Mouse (Mus musculus) myocyte (in vitro differentiated cells): ENCODE measurements around the gene Syce3. TPM values are rescaled to one million over a fixed set of nuclear protein-coding genes. Genes with fewer than 3 reads are reported as not detected.
A peak's percentile ranks its signal among the peaks of the same experiment; 100 is the strongest.

Source experiments
- H3K27me3 ChIP-seq: one replicate; pipeline ENCODE4 v1.6.1; 2011; ENCODE audit not compliant: control insufficient read depth, insufficient read depth, insufficient read length
- H3K36me3 ChIP-seq: one replicate; pipeline ENCODE4 v1.6.1; 2011; ENCODE audit not compliant: control insufficient read depth, insufficient read depth
- H3K4me2 ChIP-seq: one replicate; pipeline ENCODE4 v1.6.1; 2011; ENCODE audit warnings: low read depth, control low read depth
- H3K4me3 ChIP-seq: one replicate; pipeline ENCODE4 v1.5.1; 2011; ENCODE audit warnings: mild to moderate bottlenecking, control low read depth, moderate library complexity
- H3K79me2 ChIP-seq: one replicate; pipeline ENCODE4 v1.6.1; 2011; ENCODE audit not compliant: control insufficient read depth, insufficient read depth
- H3ac ChIP-seq: one replicate; pipeline ENCODE4 v1.6.1; 2011; ENCODE audit not compliant: control insufficient read depth, insufficient read length
- CEBPB ChIP-seq: IDR thresholded peaks from 2 replicates; pipeline ENCODE4 v1.6.1; 2011; ENCODE audit warnings: mild to moderate bottlenecking, moderate library complexity; ENCODE audit not compliant: poor library complexity, insufficient read depth, severe bottlenecking
- E2F4 ChIP-seq: IDR thresholded peaks from one replicate; pipeline ENCODE4 v1.6.1; 2011; ENCODE audit warnings: mild to moderate bottlenecking, control low read depth, moderate library complexity; ENCODE audit not compliant: insufficient read depth
- MAX ChIP-seq: IDR thresholded peaks from one replicate; pipeline ENCODE4 v1.6.1; 2011; ENCODE audit warnings: low read depth, mild to moderate bottlenecking, control low read depth
- MYOD1 ChIP-seq, 3 experiments: IDR thresholded peaks; one replicate each; pipeline ENCODE4 v1.6.1; 2011; ENCODE audit warnings: control low read depth in 2 of 3, low read depth in 2 of 3, mild to moderate bottlenecking in 2 of 3, moderate library complexity in 1 of 3; ENCODE audit not compliant: insufficient read length in 2 of 3, control insufficient read depth in 1 of 3
- MYOG ChIP-seq, 3 experiments: IDR thresholded peaks; one replicate each; pipeline ENCODE4 v1.6.1; 2011; ENCODE audit warnings: control low read depth in 2 of 3, low read depth in 2 of 3, mild to moderate bottlenecking in 2 of 3; ENCODE audit not compliant: insufficient read length in 2 of 3, control insufficient read depth in 1 of 3, insufficient read depth in 1 of 3
- POLR2A ChIP-seq: IDR thresholded peaks from one replicate; pipeline ENCODE4 v1.6.1; 2011; ENCODE audit warnings: low read depth, mild to moderate bottlenecking, control low read depth, moderate library complexity; ENCODE audit not compliant: insufficient read length
- POLR2AphosphoS2 ChIP-seq: IDR thresholded peaks from one replicate; pipeline ENCODE4 v1.6.1; 2011; ENCODE audit warnings: low read depth, control low read depth; ENCODE audit not compliant: insufficient read length
- REST ChIP-seq: IDR thresholded peaks from one replicate; pipeline ENCODE4 v1.6.1; 2011; ENCODE audit warnings: mild to moderate bottlenecking, control low read depth, moderate library complexity; ENCODE audit not compliant: insufficient read depth, insufficient read length
- SRF ChIP-seq: IDR thresholded peaks from one replicate; pipeline ENCODE4 v1.6.1; 2011; ENCODE audit warnings: low read depth; ENCODE audit not compliant: control insufficient read depth, insufficient read length
- TCF12 ChIP-seq: IDR thresholded peaks from one replicate; pipeline ENCODE4 v1.6.1; 2011; ENCODE audit warnings: mild to moderate bottlenecking, control low read depth; ENCODE audit not compliant: poor library complexity, insufficient read depth, severe bottlenecking
- TCF3 ChIP-seq: IDR thresholded peaks from one replicate; pipeline ENCODE4 v1.6.1; 2011; ENCODE audit warnings: low read depth, control low read depth; ENCODE audit not compliant: insufficient read length
- USF1 ChIP-seq: IDR thresholded peaks from one replicate; pipeline ENCODE4 v1.6.1; 2011; ENCODE audit warnings: low read depth, mild to moderate bottlenecking, control low read depth, moderate library complexity
- polyA plus RNA-seq: library from polyadenylated mRNA; unstranded; fragments of >200 nt; fragmentation: generic; extraction: Trizol; gene quantifications from one replicate; pipeline ENCODE4 v1.2.1, GENCODE M21; 2012; ENCODE audit warnings: missing spikeins

Gene Syce3
- polyA plus RNA-seq, 1 experiment: not detected

DNA sequence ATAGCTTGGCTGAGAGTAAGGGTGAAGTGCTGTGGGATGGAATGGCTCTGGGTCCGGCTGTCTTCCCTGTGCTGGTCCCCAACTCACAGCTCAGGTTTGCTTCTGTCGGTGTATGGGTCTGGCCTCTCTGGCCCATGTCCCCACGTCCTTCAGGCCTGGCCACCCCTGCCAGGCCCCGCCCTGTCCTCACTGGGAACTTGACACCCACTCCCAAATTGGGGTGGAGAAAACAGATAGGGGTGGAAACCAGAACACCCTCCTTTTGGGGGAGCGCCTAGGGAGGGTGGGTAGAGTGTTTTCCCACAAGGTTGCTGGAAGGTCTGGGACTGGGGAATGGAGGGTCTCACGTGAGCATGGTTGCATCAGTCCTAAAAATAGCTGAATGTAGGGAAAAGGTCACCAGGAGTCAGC is 15.4 kb upstream of the Syce3 start, which contains the start of gene Cpt1b:
Cpt1b (minus strand) TSS at position 153 of the 411 bp plus-strand sequence.
- Histone ChIP-seq H3K27me3 (no peaks in the 10 kb centered on the region), H3K79me2 (peaks cover 12% of the 10 kb centered on the region), H3K36me3 (peaks cover 9% of the 10 kb centered on the region), H3K4me3 (no peak within 1 kb of the TSS), H3ac (no peak within 1 kb of the TSS), H3K4me2 (no peak within 1 kb of the TSS)
- TF ChIP-seq MAX (no peak), POLR2A (no peak), POLR2AphosphoS2 (peak; percentile 71)

DNA sequence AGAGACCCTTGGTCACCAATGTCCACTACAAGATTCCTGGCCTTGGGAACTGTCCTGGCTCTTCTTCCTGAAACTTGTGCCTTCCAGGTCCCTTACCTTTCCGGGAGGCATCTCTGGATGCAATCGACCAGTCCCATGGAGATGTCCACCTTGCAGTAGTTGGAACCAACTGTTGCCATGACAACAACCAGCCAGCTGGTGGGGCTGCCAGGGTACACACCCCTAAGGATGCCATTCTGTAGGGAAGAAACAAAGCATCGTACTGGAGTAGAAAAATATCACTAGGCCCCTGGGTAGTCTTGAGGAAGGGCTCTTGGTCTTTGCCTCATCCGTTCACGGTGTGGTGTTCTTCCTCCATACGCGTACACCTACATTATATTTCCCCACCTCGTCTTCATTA is 14.3 kb upstream of the Syce3 start:
- Histone ChIP-seq H3K79me2 (peaks cover 12% of the 10 kb centered on the region), H3K27me3 (no peaks in the 10 kb centered on the region), H3ac (no peak overlapping the region), H3K4me2 (no peak overlapping the region), H3K36me3 (peaks cover 16% of the 10 kb centered on the region), H3K4me3 (no peak overlapping the region)
- no peak for TF ChIP-seq MYOG (IDR thresholded peaks at IDR 0.05; ENCODE audit: control insufficient read depth in 1 of 3, insufficient read depth in 1 of 3, insufficient read length in 2 of 3, low read depth in 2 of 3)
- no peak for TF ChIP-seq REST
- TF ChIP-seq TCF12: no peak
- no peak for TF ChIP-seq MAX
- TF ChIP-seq SRF: no peak
- TF ChIP-seq TCF3: no peak
- no peak for TF ChIP-seq E2F4
- TF ChIP-seq USF1: no peak
- TF ChIP-seq MYOD1 (IDR thresholded peaks at IDR 0.05; ENCODE audit: control insufficient read depth in 1 of 3, insufficient read length in 2 of 3, low read depth in 2 of 3): no peak
- TF ChIP-seq POLR2A: no peak
- TF ChIP-seq CEBPB: no peak
- TF ChIP-seq POLR2AphosphoS2: no peak

DNA sequence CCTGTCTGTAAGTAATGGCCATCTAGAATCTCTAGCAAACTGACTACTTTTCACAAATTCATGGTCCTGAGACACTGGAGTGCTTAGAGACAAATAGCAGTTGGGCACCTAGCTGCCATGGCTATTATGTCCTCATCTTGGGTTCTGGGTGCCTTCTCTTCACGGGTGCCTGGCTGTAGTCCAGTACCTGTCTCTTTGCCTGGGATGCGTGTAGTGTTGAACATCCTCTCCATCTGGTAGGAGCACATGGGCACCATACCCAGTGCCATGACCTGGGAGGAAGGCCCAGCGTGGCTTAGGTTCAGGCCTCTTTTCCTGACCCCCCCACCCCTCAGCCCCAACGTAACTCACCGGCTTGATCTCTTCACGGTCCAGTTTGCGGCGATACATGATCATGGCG is 11.6 kb upstream of the Syce3 start:
- Histone ChIP-seq H3K4me3 (no peak overlapping the region), H3ac (no peak overlapping the region), H3K27me3 (no peaks in the 10 kb centered on the region), H3K4me2 (no peak overlapping the region), H3K36me3 (peaks cover 12% of the 10 kb centered on the region), H3K79me2 (no peaks in the 10 kb centered on the region)
- TF ChIP-seq MAX (no peak), CEBPB (no peak), MYOD1 (IDR thresholded peaks at IDR 0.05; ENCODE audit: control insufficient read depth in 1 of 3, insufficient read length in 2 of 3, low read depth in 2 of 3) (no peak), USF1 (no peak), TCF3 (no peak), REST (no peak), SRF (no peak), POLR2A (no peak), MYOG (IDR thresholded peaks at IDR 0.05; ENCODE audit: control insufficient read depth in 1 of 3, insufficient read depth in 1 of 3, insufficient read length in 2 of 3, low read depth in 2 of 3) (no peak), TCF12 (no peak), POLR2AphosphoS2 (no peak), E2F4 (no peak)

DNA sequence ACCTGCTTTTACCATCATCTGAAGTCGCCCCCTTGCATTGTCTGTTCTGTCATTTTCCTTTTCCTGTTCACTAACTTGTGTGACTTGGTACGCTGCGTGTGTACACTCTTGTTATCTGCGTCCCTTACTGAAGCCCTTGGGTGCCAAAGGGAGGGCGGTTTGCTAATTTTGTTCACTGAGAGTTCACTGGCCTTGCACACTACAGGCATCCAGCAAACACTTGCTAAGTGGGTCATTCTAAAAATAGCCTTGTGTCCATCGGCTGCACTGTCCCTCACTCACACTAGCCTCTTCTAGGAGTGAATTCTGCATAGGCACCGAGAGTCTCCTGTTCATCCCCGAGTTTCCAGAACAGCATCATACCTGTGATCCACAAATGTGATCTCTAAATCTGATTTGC is 5.0 kb upstream of the Syce3 start:
- Histone ChIP-seq H3K36me3 (peaks cover 8% of the 10 kb centered on the region), H3K27me3 (no peaks in the 10 kb centered on the region), H3K79me2 (no peaks in the 10 kb centered on the region), H3ac (no peak overlapping the region), H3K4me2 (no peak overlapping the region), H3K4me3 (no peak overlapping the region)
- TF ChIP-seq USF1: no peak
- no peak for TF ChIP-seq POLR2AphosphoS2
- no peak for TF ChIP-seq MYOD1 (IDR thresholded peaks at IDR 0.05; ENCODE audit: control insufficient read depth in 1 of 3, insufficient read length in 2 of 3, low read depth in 2 of 3)
- no peak for TF ChIP-seq TCF12
- TF ChIP-seq REST: no peak
- no peak for TF ChIP-seq SRF
- no peak for TF ChIP-seq E2F4
- TF ChIP-seq POLR2A: no peak
- TF ChIP-seq MYOG (IDR thresholded peaks at IDR 0.05; ENCODE audit: control insufficient read depth in 1 of 3, insufficient read depth in 1 of 3, insufficient read length in 2 of 3, low read depth in 2 of 3): no peak
- TF ChIP-seq CEBPB: no peak
- no peak for TF ChIP-seq TCF3
- TF ChIP-seq MAX: no peak

DNA sequence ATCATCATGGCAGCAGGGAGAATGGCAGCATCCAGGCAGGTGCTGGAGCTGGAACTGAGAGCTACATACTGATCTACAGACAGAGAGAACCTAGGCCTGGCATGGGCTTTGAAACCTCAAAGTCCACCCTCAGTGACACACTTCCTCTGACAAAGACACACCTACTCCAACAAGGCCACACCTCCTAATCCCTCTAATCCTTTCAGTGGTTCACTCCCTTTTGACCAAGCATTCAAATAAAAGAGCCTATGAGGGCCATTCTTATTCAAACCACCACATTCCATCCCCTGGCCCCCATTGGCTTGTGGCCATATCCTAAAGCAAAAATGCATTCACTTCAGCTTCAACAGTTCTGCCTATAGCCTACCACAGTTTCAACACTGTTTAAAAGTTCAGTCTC is 3.6 kb downstream of the Syce3 start:
- Histone ChIP-seq H3ac (no peak overlapping the region), H3K27me3 (no peaks in the 10 kb centered on the region), H3K4me3 (no peak overlapping the region), H3K4me2 (no peak overlapping the region), H3K79me2 (no peaks in the 10 kb centered on the region), H3K36me3 (no peaks in the 10 kb centered on the region)
- TF ChIP-seq MAX (no peak), POLR2AphosphoS2 (no peak), POLR2A (no peak), TCF12 (no peak), REST (no peak)
